Mouse (Mus musculus): ENCODE results near the gene 1700029F12Rik. TPM values are rescaled to one million over a fixed set of nuclear protein-coding genes. Genes with fewer than 3 reads are reported as not detected.

1700029F12Rik gene
- total and polyA plus RNA-seq, 3 experiments = not detected

- H3K9ac ChIP-seq (ENCODE audit: control insufficient read depth, low read depth, low read length, poor library complexity, severe bottlenecking) = no peak overlapping the region
- no peaks in the 10 kb centered on the region; a peak in 1 of 4 replicates for H3K27me3 ChIP-seq (ENCODE audit: control insufficient read depth in 1 of 2, insufficient read depth in 2 of 2, low read length in 2 of 2)
- H3K4me3 ChIP-seq (ENCODE audit: control insufficient read depth in 1 of 2, insufficient read depth in 1 of 2, low read depth in 2 of 2, low read length in 2 of 2) = no peak overlapping the region
- no peak for DNase-seq (ENCODE audit: low read depth, low spot score)
- no peaks in the 10 kb centered on the region for H3K79me2 ChIP-seq (ENCODE audit: control insufficient read depth, insufficient read depth, low read length, poor library complexity)
- H3K9me3 ChIP-seq (replicated peaks; ENCODE audit: insufficient read depth, low read length) = no peaks in the 10 kb centered on the region
- TF ChIP-seq MEF2A (IDR thresholded peaks at IDR 0.05; ENCODE audit: extremely low read depth, insufficient replicate concordance, low read depth, low read length, poor library complexity, severe bottlenecking) = no peak
- TF ChIP-seq HCFC1 (IDR thresholded peaks at IDR 0.05; ENCODE audit: low read depth, low read length) = no peak
- TF ChIP-seq ZMIZ1 (IDR thresholded peaks at IDR 0.05; ENCODE audit: low read depth, low read length) = no peak
- TF ChIP-seq MXI1 (IDR thresholded peaks at IDR 0.05; ENCODE audit: low read depth, low read length) = no peak
- TF ChIP-seq EP300 (IDR thresholded peaks at IDR 0.05; ENCODE audit: low read depth in 1 of 2, low read length in 2 of 2) = no peak
- TF ChIP-seq MAZ (IDR thresholded peaks at IDR 0.05; ENCODE audit: low read depth, low read length) = no peak
- no peak for TF ChIP-seq SIN3A (IDR thresholded peaks at IDR 0.05; ENCODE audit: low read length)
- TF ChIP-seq NELFE (IDR thresholded peaks at IDR 0.05; ENCODE audit: low read depth, low read length) = no peak
- no peak for TF ChIP-seq ZC3H11A (IDR thresholded peaks at IDR 0.05; ENCODE audit: low read depth, low read length)
- no peak for TF ChIP-seq CHD2 (IDR thresholded peaks at IDR 0.05; ENCODE audit: low read length)
- no peak for TF ChIP-seq E2F4 (IDR thresholded peaks at IDR 0.05; ENCODE audit: borderline replicate concordance, low read depth, low read length)
- no peak for TF ChIP-seq POLR2AphosphoS2 (IDR thresholded peaks at IDR 0.05; ENCODE audit: low read length)
- no peak for TF ChIP-seq SMC3 (IDR thresholded peaks at IDR 0.05; ENCODE audit: low read depth, low read length)
- TF ChIP-seq ZNF384 (IDR thresholded peaks at IDR 0.05; ENCODE audit: low read depth, low read length) = no peak
- H3K4me1 ChIP-seq (ENCODE audit: control insufficient read depth in 1 of 2, insufficient read depth in 2 of 2, low read length in 2 of 2) = no peaks in the 10 kb centered on the region
- no peaks in the 10 kb centered on the region for H3K36me3 ChIP-seq (ENCODE audit: control insufficient read depth in 1 of 2, insufficient read depth in 2 of 2, low read length in 2 of 2)
- no peak overlapping the region for H3K27ac ChIP-seq (ENCODE audit: control insufficient read depth, low read depth, low read length)
Observed at GRCm38 (mm10) chr13:97073497-97073896, 39.3 kb upstream of the 1700029F12Rik start.

GRCm38 (mm10) chr13:97071626-97072241 lies 37.6 kb upstream of the 1700029F12Rik start:
- Histone ChIP-seq H3K4me3 (ENCODE audit: control insufficient read depth in 1 of 2, insufficient read depth in 1 of 2, low read depth in 2 of 2, low read length in 2 of 2) (no peak overlapping the region), H3K27me3 (ENCODE audit: control insufficient read depth in 1 of 2, insufficient read depth in 2 of 2, low read length in 2 of 2) (no peaks in the 10 kb centered on the region), H3K9me3 (replicated peaks; ENCODE audit: insufficient read depth, low read length) (no peaks in the 10 kb centered on the region), H3K4me1 (ENCODE audit: control insufficient read depth in 1 of 2, insufficient read depth in 2 of 2, low read length in 2 of 2) (no peaks in the 10 kb centered on the region), H3K9ac (ENCODE audit: control insufficient read depth, low read depth, low read length, poor library complexity, severe bottlenecking) (no peak overlapping the region), H3K79me2 (ENCODE audit: control insufficient read depth, insufficient read depth, low read length, poor library complexity) (no peaks in the 10 kb centered on the region), H3K27ac (ENCODE audit: control insufficient read depth, low read depth, low read length) (no peak overlapping the region), H3K36me3 (ENCODE audit: control insufficient read depth in 1 of 2, insufficient read depth in 2 of 2, low read length in 2 of 2) (no peaks in the 10 kb centered on the region)
- TF ChIP-seq GATA1 (IDR thresholded peaks at IDR 0.05; ENCODE audit: low read depth, low read length) (no peak), TBP (IDR thresholded peaks at IDR 0.05; ENCODE audit: low read depth, low read length) (no peak), JUND (IDR thresholded peaks at IDR 0.05; ENCODE audit: low read depth, low read length) (no peak), MYC (IDR thresholded peaks at IDR 0.05; ENCODE audit: low read depth, low read length) (no peak), GABPA (IDR thresholded peaks at IDR 0.05; ENCODE audit: low read depth, low read length) (no peak), NELFE (IDR thresholded peaks at IDR 0.05; ENCODE audit: low read depth, low read length) (no peak), USF1 (IDR thresholded peaks at IDR 0.05; ENCODE audit: low read depth, low read length) (no peak), CHD2 (IDR thresholded peaks at IDR 0.05; ENCODE audit: low read length) (no peak), CHD1 (IDR thresholded peaks at IDR 0.05; ENCODE audit: low read depth, low read length) (no peak), ZKSCAN1 (IDR thresholded peaks at IDR 0.05; ENCODE audit: low read depth, low read length) (no peak), UBTF (IDR thresholded peaks at IDR 0.05; ENCODE audit: borderline replicate concordance, insufficient read depth, low read depth, low read length) (no peak), ZMIZ1 (IDR thresholded peaks at IDR 0.05; ENCODE audit: low read depth, low read length) (no peak), USF2 (IDR thresholded peaks at IDR 0.05; ENCODE audit: borderline replicate concordance in 1 of 2, insufficient read depth in 1 of 2, low read depth in 1 of 2, low read length in 2 of 2) (no peak), MEF2A (IDR thresholded peaks at IDR 0.05; ENCODE audit: extremely low read depth, insufficient replicate concordance, low read depth, low read length, poor library complexity, severe bottlenecking) (no peak)
- DNase-seq (ENCODE audit: low read depth, low spot score) = no peak

Measured in MEL (cell line).